Mouse (Mus musculus) heart, postnatal 0 days (tissue): ENCODE measurements around the gene Efna5.

Source experiments
- CTCF ChIP-seq: IDR thresholded peaks from 2 replicates; pipeline ENCODE4 v1.5.1; 2016; ENCODE audit warnings: antibody characterized with exemption, control low read depth, low read depth
- EP300 ChIP-seq: IDR thresholded peaks from 2 replicates; pipeline ENCODE4 v1.6.1; 2016; ENCODE audit warnings: antibody characterized with exemption, low read depth

DNA sequence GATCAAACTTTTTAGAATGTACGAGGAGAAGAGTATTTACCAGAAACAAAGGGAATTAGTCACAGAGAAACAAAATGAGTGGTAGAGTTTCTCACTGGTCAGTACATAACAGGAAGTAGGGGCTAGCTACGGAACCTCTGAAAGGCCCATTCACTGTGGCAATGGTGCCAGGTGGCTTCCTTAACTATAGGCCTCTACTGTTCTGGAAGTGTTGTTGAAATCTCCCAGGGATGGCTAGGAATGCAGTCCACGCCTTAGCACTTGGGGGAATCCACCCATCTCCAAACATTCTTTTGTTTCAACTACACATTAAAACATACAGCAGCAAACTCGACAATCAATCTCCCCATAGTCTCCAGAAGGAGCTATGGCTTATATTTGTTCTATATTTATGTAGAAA is 191.5 kb downstream of the Efna5 start:
- TF ChIP-seq CTCF = no peak
- no peak for TF ChIP-seq EP300
